Mouse (Mus musculus): ENCODE data around the gene Kif27. TPM values are rescaled to one million over a fixed set of nuclear protein-coding genes. Genes with fewer than 3 reads are reported as not detected.

Kif27 gene
- polyA plus RNA-seq, 1 experiment from 2014 or later: 2.0 TPM

- Histone ChIP-seq H3K27me3 (no peaks in the 10 kb centered on the region), H3K9ac (no peak overlapping the region), H3K4me1 (replicated peaks) (no peaks in the 10 kb centered on the region), H3K9me3 (no peaks in the 10 kb centered on the region), H3K4me3 (no peak overlapping the region), H3K4me2 (no peak overlapping the region), H3K36me3 (no peaks in the 10 kb centered on the region), H3K27ac (replicated peaks) (no peak overlapping the region)
- WGBS: 93% methylated on average over 6 of the region's 6 CpGs
- ATAC-seq (ENCODE audit: low FRiP score, low read depth): no peak
Measured at GRCm38 (mm10) chr13:58301961-58302360, 57.0 kb downstream of the Kif27 start.

GRCm38 (mm10) chr13:58298756-58299155 is 60.2 kb downstream of the Kif27 start:
- H3K4me1 ChIP-seq (replicated peaks): no peaks in the 10 kb centered on the region
- no peak overlapping the region for H3K9ac ChIP-seq
- WGBS: 93% methylated on average over 3 of the region's 3 CpGs
- H3K27ac ChIP-seq (replicated peaks): no peak overlapping the region
- H3K4me2 ChIP-seq: no peak overlapping the region
- H3K27me3 ChIP-seq: no peaks in the 10 kb centered on the region
- ATAC-seq (ENCODE audit: low FRiP score, low read depth): no peak
- H3K9me3 ChIP-seq: no peaks in the 10 kb centered on the region
- no peaks in the 10 kb centered on the region for H3K36me3 ChIP-seq
- no peak overlapping the region for H3K4me3 ChIP-seq

GRCm38 (mm10) chr13:58295582-58295981 is 63.3 kb downstream of the Kif27 start:
- Histone ChIP-seq H3K4me2 (no peak overlapping the region), H3K9me3 (no peaks in the 10 kb centered on the region)

GRCm38 (mm10) chr13:58292811-58293210 is 66.1 kb downstream of the Kif27 start:
- no peaks in the 10 kb centered on the region for H3K9me3 ChIP-seq
- ATAC-seq (ENCODE audit: low FRiP score, low read depth): no peak
- no peak overlapping the region for H3K4me3 ChIP-seq
- H3K27me3 ChIP-seq: no peaks in the 10 kb centered on the region
- no peaks in the 10 kb centered on the region for H3K36me3 ChIP-seq
- H3K4me1 ChIP-seq (replicated peaks): no peaks in the 10 kb centered on the region
- H3K9ac ChIP-seq: no peak overlapping the region
- no peak overlapping the region for H3K27ac ChIP-seq (replicated peaks)
- no peak overlapping the region for H3K4me2 ChIP-seq
- WGBS: 10% methylated on average over 5 of the region's 5 CpGs

More at GRCm38 (mm10) chr13:58295582-58295981, 63.3 kb downstream of the Kif27 start:
- no peak for ATAC-seq (ENCODE audit: low FRiP score, low read depth)
- no peaks in the 10 kb centered on the region for H3K36me3 ChIP-seq
- no peak overlapping the region for H3K27ac ChIP-seq (replicated peaks)
- H3K27me3 ChIP-seq: no peaks in the 10 kb centered on the region
- H3K9ac ChIP-seq: no peak overlapping the region
- H3K4me3 ChIP-seq: no peak overlapping the region
- H3K4me1 ChIP-seq (replicated peaks): no peaks in the 10 kb centered on the region
- 88% methylated on average over 3 of the region's 3 CpGs for WGBS

- ATAC-seq (ENCODE audit: low FRiP score, low read depth): no peak
- Histone ChIP-seq H3K9ac (no peak overlapping the region), H3K4me1 (replicated peaks) (no peaks in the 10 kb centered on the region), H3K36me3 (no peaks in the 10 kb centered on the region), H3K4me2 (no peak overlapping the region), H3K27me3 (no peaks in the 10 kb centered on the region), H3K9me3 (no peaks in the 10 kb centered on the region), H3K4me3 (no peak overlapping the region), H3K27ac (replicated peaks) (no peak overlapping the region)
- 71% methylated on average over 1 of the region's 1 CpGs for WGBS
Measured at GRCm38 (mm10) chr13:58289308-58289707, 69.6 kb downstream of the Kif27 start.

- no peak overlapping the region for H3K4me3 ChIP-seq
- H3K4me2 ChIP-seq: no peak overlapping the region
- H3K27ac ChIP-seq (replicated peaks): no peak overlapping the region
- H3K27me3 ChIP-seq: no peaks in the 10 kb centered on the region
- H3K4me1 ChIP-seq (replicated peaks): no peaks in the 10 kb centered on the region
- 16% methylated on average over 13 of the region's 13 CpGs for WGBS
- no peaks in the 10 kb centered on the region for H3K9me3 ChIP-seq
- H3K36me3 ChIP-seq: no peaks in the 10 kb centered on the region
- H3K9ac ChIP-seq: no peak overlapping the region
- no peak for ATAC-seq (ENCODE audit: low FRiP score, low read depth)
Measured at GRCm38 (mm10) chr13:58287822-58288221, 71.1 kb downstream of the Kif27 start.

GRCm38 (mm10) chr13:58283466-58283865 is 75.5 kb downstream of the Kif27 start:
- no peaks in the 10 kb centered on the region for H3K27me3 ChIP-seq
- ATAC-seq (ENCODE audit: low FRiP score, low read depth): no peak
- H3K4me1 ChIP-seq (replicated peaks): no peaks in the 10 kb centered on the region
- H3K9me3 ChIP-seq: no peaks in the 10 kb centered on the region
- 65% methylated on average over 4 of the region's 4 CpGs for WGBS
- H3K36me3 ChIP-seq: no peaks in the 10 kb centered on the region
- H3K27ac ChIP-seq (replicated peaks): no peak overlapping the region
- H3K4me2 ChIP-seq: no peak overlapping the region
- no peak overlapping the region for H3K4me3 ChIP-seq
- H3K9ac ChIP-seq: no peak overlapping the region

- Histone ChIP-seq H3K4me3 (no peak overlapping the region), H3K4me1 (replicated peaks) (no peaks in the 10 kb centered on the region), H3K9ac (no peak overlapping the region), H3K4me2 (no peak overlapping the region), H3K27me3 (no peaks in the 10 kb centered on the region), H3K9me3 (no peaks in the 10 kb centered on the region), H3K36me3 (no peaks in the 10 kb centered on the region), H3K27ac (replicated peaks) (no peak overlapping the region)
- ATAC-seq (ENCODE audit: low FRiP score, low read depth): no peak
- 69% methylated on average over 4 of the region's 4 CpGs for WGBS
Measured at GRCm38 (mm10) chr13:58281936-58282335, 77.0 kb downstream of the Kif27 start.

- Histone ChIP-seq H3K27ac (replicated peaks) (no peak overlapping the region), H3K9ac (no peak overlapping the region), H3K36me3 (no peaks in the 10 kb centered on the region), H3K4me2 (no peak overlapping the region), H3K4me1 (replicated peaks) (peaks cover under 1% of the 10 kb centered on the region; the same call in 1 of the 2 replicates), H3K27me3 (no peaks in the 10 kb centered on the region), H3K4me3 (no peak overlapping the region), H3K9me3 (no peaks in the 10 kb centered on the region)
- WGBS: 90% methylated on average over 3 of the region's 3 CpGs
- no peak for ATAC-seq (ENCODE audit: low FRiP score, low read depth)
Measured at GRCm38 (mm10) chr13:58280528-58280927, 78.4 kb downstream of the Kif27 start.

GRCm38 (mm10) chr13:58276256-58276655 is 82.7 kb downstream of the Kif27 start:
- H3K4me3 ChIP-seq: no peak overlapping the region
- no peaks in the 10 kb centered on the region for H3K9me3 ChIP-seq
- no peaks in the 10 kb centered on the region for H3K27me3 ChIP-seq
- ATAC-seq (ENCODE audit: low FRiP score, low read depth): no peak
- no peaks in the 10 kb centered on the region for H3K36me3 ChIP-seq
- H3K9ac ChIP-seq: no peak overlapping the region
- no peak overlapping the region for H3K27ac ChIP-seq (replicated peaks)
- WGBS: 67% methylated on average over 10 of the region's 10 CpGs
- H3K4me2 ChIP-seq: no peak overlapping the region
- peaks cover 21% of the 10 kb centered on the region for H3K4me1 ChIP-seq (replicated peaks)

- Histone ChIP-seq H3K27me3 (no peaks in the 10 kb centered on the region), H3K9ac (peak within 1 kb of the TSS; percentile 83), H3K9me3 (no peaks in the 10 kb centered on the region), H3K4me3 (peak within 1 kb of the TSS; percentile 86), H3K27ac (replicated peaks) (peak within 1 kb of the TSS; percentile 84), H3K36me3 (no peaks in the 10 kb centered on the region), H3K4me2 (peak within 1 kb of the TSS; percentile 68), H3K4me1 (replicated peaks) (peaks cover 21% of the 10 kb centered on the region)
- WGBS: 75% methylated on average over 8 of the region's 8 CpGs
- no peak for ATAC-seq (ENCODE audit: low FRiP score, low read depth)
Measured at GRCm38 (mm10) chr13:58275599-58275998, 83.3 kb downstream of the Kif27 start, which contains the start of gene Gkap1. Gene Gkap1, minus strand, starts transcription at chr13:58275699.

GRCm38 (mm10) chr13:58275076-58275475 is 83.8 kb downstream of the Kif27 start:
- 19% methylated on average over 9 of the region's 9 CpGs for WGBS
- Histone ChIP-seq H3K4me1 (replicated peaks) (peaks cover 21% of the 10 kb centered on the region), H3K4me3 (peak overlapping the region; percentile 86), H3K9ac (no peak overlapping the region), H3K9me3 (no peaks in the 10 kb centered on the region), H3K27ac (replicated peaks) (peak overlapping the region; percentile 84; the same call in 1 of the 2 replicates), H3K36me3 (no peaks in the 10 kb centered on the region), H3K4me2 (peak overlapping the region; percentile 68), H3K27me3 (no peaks in the 10 kb centered on the region)
- no peak for ATAC-seq (ENCODE audit: low FRiP score, low read depth)
